Mouse (Mus musculus) CD4-positive, CD25-positive, alpha-beta regulatory T cell, adult 4 months (primary cell): ENCODE results near the gene BC067074. TPM values are rescaled to one million over a fixed set of nuclear protein-coding genes. Genes with fewer than 3 reads are reported as not detected.
"Not testable (repeated sequence)": the region's sequence is repeated elsewhere in the genome, so short reads cannot be mapped to it uniquely, and the experiment has no call there.

Experiments used
- ATAC-seq: one replicate; pipeline ENCODE4 v1.8.0; 2017
- polyA plus RNA-seq, 2 experiments: library from polyadenylated mRNA; unstranded; fragments of 100-300 nt; shearing (Covaris generic); gene quantifications; one replicate each; pipeline ENCODE4 v1.2.1; 2017

BC067074 gene
- not detected for polyA plus RNA-seq

DNA sequence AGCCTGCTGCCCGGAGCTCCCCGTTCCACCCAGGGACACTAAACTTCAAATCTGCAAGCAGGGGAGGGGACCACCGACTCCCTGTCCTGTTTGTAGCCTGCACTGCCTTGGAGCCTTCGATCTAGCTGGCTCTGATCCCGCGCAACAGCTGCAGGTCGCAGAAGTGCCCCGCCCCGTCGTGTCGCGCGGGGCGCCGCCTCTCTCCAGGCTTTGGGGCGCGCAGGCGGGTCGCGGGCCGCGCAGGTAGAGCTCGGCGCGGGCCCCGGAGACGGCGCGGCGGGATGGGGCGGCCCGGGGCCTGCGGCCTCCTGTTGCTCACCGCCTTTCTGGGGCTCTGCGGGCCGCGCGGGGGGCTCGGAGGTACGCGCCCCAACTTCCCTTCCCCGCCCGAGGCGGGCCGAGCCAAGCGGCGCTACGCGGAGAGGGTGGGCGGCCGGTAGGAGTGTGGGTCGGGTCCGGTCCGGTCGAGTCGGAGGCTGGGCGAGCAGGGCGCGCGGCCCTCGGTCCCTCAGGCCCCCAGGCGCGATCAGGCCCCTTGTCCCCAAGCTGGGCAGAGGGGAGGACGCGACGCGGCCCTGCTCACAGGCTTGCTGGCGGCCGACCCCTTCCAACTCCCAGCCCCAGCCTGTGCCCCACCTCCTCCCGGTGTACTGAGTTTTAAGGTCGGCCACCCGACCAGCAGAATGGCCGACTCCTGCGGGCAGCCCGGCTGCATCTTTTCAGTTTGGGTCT lies at the start of gene BC067074:
TSS of gene BC067074 (plus strand) at position 185 of the 732 bp plus-strand sequence.
- ATAC-seq, result no peak

DNA sequence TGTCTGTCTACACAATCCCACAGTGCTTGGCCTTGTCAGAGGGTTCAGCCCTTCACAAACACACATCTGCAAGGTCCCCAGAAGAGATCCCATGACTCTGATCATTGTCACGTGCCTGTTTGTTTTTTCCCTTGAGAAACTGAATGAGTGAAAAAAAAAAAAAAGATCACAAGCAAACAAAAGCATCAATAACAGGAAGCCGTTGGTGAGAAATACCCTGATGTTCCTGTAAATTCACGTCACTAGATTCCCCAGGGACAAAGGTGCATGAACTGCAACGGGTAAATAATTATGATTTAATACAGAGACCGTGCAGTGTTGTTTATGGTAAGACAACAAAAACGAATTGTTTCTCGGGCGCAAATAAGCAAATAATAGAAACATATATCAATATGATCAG lies 47.9 kb upstream of the BC067074 start:
- ATAC-seq, result peak; percentile 56

DNA sequence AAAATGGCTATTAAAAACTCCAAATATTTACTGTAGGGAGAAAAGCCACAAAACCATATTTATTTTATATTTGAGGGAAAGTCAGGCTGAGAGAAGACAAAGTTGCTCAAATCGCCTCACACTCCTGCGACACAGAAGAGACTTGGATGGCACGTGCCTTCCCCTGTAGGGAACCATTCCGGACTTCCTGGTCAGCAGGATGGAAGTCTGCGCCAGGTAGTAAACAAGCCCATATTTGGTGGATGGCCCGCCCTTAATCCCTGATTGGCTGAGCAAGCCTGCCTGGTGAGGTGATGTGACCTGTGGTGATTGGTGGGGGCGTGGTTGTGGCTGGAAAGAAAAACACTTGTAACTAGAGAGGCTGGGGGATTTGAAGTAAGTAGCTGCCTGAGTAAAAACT lies 40.4 kb upstream of the BC067074 start:
- ATAC-seq, result not testable (repeated sequence)

DNA sequence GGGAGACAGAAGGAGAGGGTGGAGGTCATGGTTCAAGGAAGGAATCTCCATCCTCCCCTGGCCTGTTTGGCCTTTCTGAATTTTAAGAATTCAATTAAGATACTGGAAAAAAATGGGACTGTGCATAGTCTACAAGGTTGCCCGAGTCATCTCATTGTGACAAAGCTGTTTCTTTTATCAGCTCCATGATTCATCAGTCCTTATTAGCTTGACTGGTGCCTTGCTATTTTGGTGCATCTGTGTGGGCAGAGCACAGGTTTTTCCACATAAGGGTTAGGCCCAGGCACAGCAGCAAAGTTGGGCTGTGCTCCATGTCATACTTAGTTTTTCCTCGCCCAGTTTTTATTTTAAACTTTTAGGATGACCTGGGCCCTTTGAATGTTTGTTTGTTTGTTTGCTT lies 36.2 kb upstream of the BC067074 start:
- ATAC-seq, result no peak

DNA sequence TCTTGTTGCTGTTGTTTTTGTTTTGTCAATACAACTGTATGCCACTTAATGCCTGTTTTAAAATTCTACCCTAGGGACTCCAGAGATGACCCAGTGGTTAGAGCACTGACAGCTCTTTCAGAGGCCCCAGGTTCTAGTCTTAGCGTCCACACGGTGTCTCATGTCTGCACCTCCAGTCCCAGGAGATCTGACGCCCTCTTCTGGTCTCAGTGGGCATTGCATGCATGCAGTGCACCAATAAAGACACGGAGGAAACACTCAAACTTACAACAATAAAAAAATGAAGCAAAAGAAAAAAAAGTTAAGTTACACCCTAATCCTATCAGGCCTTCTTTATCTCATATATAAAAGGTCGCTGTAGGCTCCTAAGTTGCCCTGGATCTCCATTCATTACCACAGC lies 35.8 kb upstream of the BC067074 start:
- no peak for ATAC-seq

GRCm38 (mm10) chr13:113259237-113259636 lies 33.7 kb upstream of the BC067074 start:
- ATAC-seq, result no peak

DNA sequence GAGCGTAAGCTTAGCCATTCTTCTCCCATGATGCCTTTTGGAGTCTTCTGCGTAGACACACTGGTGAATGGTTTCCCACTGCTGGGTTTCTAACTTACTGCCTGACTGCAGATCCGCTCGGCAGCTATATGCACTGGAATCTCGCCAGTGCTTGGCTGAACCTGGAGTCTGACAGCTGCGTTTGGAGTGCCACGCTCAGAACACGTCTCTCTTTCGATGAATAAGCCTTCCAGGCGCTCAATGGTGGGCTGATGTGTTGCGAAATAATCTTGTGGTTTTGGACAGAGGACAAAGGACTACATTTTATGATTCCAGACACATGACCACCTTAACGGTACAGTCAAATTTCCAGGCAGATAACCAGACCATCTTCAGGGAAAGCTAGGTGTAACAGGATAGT lies 30.1 kb upstream of the BC067074 start:
- no peak for ATAC-seq

DNA sequence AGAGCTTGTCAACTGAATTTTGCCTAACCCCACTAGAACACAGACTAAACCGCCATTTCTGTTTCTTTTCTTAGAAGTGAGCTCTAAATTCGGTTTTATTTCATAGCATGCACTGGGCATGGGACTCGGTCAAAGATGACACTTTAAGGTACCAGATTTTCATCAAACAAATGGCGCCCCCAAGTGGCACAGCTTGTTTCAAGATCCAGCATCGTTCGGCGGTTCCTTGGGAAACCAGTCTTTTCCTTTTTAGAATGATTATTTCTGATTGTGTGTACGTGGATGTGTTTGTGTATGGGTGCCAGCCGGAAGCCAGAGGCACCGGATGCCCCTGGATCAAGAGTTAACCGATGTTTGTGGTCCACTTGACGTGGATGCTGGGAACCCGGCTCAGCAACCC lies 27.7 kb upstream of the BC067074 start:
- ATAC-seq, result peak; percentile 30

DNA sequence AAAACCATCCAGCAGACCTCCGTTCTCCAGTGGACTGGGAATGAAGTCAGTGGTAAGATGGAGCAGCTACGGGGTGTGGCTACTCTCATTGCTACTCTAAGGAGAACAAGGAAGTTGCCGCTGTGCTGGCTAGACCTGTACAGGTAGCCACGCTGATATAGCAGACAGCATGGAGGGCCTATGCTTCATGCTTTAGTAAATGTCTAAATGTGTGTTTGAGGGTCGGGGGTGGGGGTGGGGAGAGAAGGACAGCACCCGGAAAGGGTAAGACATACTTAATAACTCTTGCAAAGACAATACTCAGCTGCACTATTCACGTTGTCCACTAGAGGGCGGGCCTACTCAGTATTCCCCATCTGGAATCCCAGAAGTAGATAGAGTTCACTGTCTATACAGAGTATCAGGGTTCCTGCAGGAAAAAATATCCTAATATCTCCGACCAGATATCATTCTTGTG lies 26.4 kb upstream of the BC067074 start:
- peak; percentile 61 for ATAC-seq

DNA sequence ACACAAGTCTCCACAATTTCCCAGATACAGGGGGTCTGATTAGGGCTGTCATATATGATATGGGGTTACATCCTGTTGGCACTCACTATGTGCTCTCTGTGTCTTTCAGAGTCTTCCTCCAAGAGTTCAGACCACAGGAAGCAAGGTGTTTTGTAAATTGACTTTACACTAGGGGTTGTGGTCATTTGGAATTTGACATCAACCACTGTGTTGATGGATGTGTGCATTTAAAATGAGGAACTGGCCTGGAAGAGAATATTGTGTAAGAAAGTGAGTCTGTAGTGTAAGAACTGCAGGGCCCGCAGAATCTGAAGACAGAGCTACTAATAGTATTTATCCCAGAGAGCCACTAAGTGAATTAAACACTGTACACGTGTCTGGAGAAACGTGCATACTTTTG lies 25.8 kb upstream of the BC067074 start:
- ATAC-seq, result no peak

DNA sequence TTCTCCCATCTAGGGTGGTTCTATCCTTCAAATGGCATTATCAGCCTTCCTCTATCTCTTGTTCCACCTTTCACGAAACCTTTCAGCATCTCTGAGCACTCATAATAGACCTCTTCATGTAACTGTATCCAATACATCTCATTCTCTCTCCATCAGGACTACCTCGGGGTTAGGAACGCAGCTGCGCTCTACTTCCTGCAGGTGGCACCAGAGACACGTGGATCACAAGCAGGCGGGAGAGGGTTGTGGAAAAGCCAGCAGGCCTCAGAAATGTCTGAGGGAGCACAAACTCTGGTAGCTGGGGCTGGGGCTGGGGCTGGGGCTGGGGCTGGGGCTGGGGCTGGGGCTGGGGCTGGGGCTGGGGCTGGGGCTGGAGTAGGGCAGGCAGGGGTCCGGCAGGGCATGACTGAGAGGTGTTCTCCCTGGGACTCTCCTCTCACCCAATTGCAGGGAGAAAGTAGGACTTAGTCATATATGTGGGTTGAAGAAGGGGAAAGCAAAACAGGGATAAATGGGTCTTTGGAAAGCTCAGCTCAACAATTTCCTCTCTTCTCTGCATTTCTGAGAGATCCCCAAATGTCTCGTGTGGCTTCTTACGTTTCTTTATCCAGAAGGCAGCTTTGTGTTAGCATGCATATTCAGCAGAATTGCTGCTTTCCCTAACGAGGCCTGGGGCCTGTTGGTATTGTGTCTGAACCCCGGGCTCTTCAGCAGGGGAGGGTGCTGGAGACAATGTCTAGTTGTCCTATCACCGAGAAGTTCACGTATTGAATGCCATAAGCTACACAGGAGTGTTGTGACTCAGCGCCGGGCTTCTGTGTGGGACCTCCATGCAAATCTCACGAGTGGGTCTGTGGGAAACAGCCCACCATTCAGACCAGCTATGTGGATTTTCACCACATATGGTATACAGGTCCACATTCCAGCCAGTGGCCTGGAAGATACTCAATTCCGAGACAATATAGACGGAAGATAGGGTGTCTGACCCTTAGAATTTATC lies 22.9 kb upstream of the BC067074 start:
- ATAC-seq, result peak; percentile 76

- ATAC-seq, result peak; percentile 71
These were observed 21.8 kb upstream of the BC067074 start for GRCm38 (mm10) chr13:113271189-113271588.

GRCm38 (mm10) chr13:113287141-113287540 lies 5.8 kb upstream of the BC067074 start:
- no peak for ATAC-seq

- no peak for ATAC-seq
These were observed 4.5 kb upstream of the BC067074 start for GRCm38 (mm10) chr13:113288210-113289197.

DNA sequence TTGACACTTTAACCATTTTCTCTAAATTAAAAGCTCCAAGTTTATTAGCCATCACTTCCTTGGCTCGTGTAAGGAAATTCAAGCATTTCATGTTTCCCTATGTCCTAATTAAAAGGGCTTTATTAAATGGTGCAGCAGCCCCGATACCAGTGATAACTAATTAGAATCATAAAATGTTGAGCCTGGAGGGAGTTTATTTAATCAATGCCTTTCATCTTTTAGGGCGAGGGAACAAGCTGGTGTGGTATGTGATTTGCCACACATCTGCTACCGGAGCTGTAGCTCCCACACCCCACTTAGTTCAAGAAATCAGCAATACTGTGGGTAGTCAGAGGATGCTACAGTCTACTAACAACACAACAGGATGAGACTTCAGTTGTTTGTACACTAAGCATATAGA lies 3.2 kb upstream of the BC067074 start:
- no peak for ATAC-seq

- no peak for ATAC-seq
These were observed 958 bp upstream of the BC067074 start for GRCm38 (mm10) chr13:113292001-113292400.

DNA sequence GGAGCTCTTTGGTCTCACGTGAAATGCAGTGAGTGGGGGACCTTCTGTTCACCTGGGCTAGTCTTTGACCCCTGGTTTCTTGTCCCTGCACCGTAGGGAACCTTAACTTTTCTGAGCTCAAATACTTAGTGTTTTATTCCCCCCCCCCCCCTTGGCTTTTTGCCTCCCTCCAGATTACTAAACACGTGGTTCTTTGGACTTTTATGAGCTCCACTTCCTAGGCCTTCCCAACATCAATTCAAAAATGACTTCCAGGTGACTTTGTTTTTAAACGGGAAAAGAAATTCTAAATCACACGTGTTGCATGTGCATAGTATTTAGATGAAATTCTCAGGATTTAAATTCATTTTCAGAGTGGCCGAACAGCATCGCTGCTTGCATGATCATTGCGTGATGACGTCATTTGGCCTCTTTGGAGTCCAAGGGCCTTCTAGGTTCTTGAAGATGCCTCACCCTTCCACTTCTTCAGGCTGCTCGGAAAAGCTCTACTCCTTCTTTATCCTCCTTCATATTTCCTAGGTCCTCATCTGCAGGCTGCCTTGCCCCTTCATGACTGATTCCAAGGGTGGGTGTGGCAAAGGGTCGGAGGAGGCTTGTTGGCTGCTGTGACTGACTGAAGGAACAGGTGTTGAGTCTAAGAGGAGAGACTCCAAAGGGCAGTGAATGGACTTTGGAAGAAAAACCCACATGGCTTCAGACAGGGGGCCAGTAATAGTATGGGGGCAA lies 911 bp downstream of the BC067074 start:
- ATAC-seq, result no peak

GRCm38 (mm10) chr13:113295817-113296485 lies 3.0 kb downstream of the BC067074 start:
- no peak for ATAC-seq

DNA sequence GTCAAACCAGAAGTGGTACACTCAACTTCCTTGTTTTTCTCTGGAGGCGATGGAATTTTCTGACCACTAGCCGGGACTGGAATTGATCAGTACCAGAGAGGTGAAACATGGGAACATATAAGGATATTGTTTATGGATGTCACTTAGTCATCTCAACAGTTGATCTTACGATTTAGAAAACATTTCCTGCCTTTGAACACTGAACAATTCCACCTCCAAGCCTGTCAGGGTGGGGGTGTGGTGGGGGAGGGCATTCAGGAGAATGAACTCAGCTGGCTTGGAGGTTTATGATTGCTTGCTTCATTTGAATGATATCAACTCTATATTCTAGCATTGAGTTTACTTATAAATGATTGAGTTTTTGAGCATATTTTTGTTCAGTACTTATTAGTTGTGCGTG lies 13.6 kb downstream of the BC067074 start:
- no peak for ATAC-seq

- ATAC-seq, result no peak
These were observed 26.6 kb downstream of the BC067074 start for GRCm38 (mm10) chr13:113319588-113319987.

DNA sequence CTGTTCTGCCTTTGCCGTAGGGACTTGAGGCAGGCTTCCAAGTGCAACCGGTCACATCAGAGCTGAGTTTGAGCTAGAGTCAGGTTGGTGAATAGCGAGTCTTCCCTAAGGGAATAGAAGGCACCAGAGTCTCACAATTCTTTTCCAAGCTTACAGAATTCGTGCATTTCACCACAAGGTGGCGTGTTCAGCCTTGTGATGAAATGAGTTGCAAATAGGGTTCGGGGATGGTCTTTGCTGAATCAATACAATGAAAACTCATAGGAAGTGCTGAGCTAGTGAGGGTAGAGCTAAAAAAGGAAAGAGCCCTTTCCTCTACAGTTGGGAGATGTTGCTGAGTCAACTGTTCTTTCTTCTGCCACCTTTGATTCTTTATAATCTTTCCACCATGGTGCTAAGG lies 29.0 kb downstream of the BC067074 start:
- peak; percentile 56 for ATAC-seq
